ENCODE assay signal across 8 mouse cellular contexts in the genomic region with DNA sequence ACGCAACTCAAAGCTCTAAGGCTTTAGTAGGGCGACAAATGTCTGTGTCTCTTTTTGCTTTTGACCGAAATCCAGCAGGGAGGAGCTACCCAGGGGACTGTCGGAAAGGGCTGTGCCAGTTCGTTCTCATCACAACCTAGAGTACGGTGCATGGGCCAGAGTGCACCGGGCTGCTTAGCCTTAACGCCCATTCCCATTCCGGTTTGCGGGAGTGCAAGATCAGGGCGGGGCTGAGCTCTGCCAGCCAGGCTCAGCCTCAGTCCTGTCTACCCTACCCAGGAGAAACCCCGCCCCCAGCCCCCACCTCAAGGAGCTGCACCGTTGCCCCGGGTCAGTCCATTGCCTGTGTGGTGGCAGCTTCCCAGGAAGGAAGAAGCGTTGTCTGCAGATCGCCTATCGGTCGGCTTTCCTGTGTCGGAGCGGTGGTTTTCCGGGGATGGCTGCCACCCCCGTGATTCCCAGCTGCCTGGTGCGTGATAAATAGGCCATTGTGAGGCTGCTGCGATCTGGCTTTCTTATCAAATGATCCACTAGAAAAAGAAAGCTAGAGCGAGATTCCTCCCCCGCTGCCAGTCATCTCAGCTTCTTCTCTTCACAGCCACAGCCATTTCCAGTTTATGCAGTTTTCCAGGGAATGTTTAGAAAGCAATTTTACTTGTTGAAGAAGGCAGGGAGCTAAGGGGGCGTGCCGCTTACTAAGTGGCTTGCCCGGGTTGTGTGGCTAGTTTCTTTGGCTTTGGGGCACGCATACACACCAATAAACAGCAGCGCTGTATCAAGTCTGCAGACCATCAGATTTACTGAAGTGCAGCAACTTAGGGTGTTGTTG.
A peak's percentile ranks its signal among the peaks of the same experiment; 100 is the strongest.
DNase-seq lines count a peak whose midpoint lies in the region; ATAC-seq and TF ChIP-seq lines count a peak whose summit lies in the region.

No protein-coding gene starts in this region.

- no peak for TF ChIP-seq CTCF in cerebellum, adult 2 months (IDR thresholded peaks at IDR 0.05; ENCODE audit: borderline replicate concordance, insufficient read depth, low read depth, low read length)
- TF ChIP-seq CTCF in layer of hippocampus, adult 2 months (conservative IDR thresholded peaks at IDR 0.05): no peak
- TF ChIP-seq CTCF in lung, embryonic 14.5 days (IDR thresholded peaks at IDR 0.05; ENCODE audit: low read depth): no peak

- H3K27ac ChIP-seq in cerebellum, adult 2 months (ENCODE audit: insufficient read depth, low read length): no peak overlapping the region
- H3K27ac ChIP-seq in forebrain, embryonic 15.5 days (replicated peaks): peak overlapping the region; percentile 82
- peak overlapping the region; percentile 79 for H3K27ac ChIP-seq in layer of hippocampus, adult 2 months
- H3K27ac ChIP-seq in lung, embryonic 14.5 days (ENCODE audit: low read depth): peak overlapping the region; percentile 89
- H3K27ac ChIP-seq in neural tube, embryonic 15.5 days (replicated peaks): peak overlapping the region; percentile 91

- peak; percentile 78 for DNase-seq in Muller cell, postnatal 12 days (ENCODE audit: inconsistent ontology term)
- DNase-seq in cerebellum, adult 2 months: peak; percentile 58 to 64
- peak; percentile 69 for DNase-seq in heart, postnatal 4 days
- peak in 1 of 2 experiments; percentile 42 for DNase-seq in layer of hippocampus, adult 2 months (ENCODE audit: low spot score in 2 of 2)
- peak; percentile 79 for DNase-seq in lung, embryonic 14.5 days
- DNase-seq in thymus, postnatal 10 days (ENCODE audit: low spot score in 2 of 2): peak; percentile 17 to 41

- H3K4me3 ChIP-seq in cerebellum, adult 2 months (replicated peaks; ENCODE audit: insufficient read depth, low read depth, low read length): peak overlapping the region; percentile 61
- H3K4me3 ChIP-seq in forebrain, embryonic 15.5 days: peak overlapping the region; percentile 47
- peak overlapping the region; percentile 57 for H3K4me3 ChIP-seq in layer of hippocampus, adult 2 months
- H3K4me3 ChIP-seq in lung, embryonic 14.5 days (ENCODE audit: low read depth, low read length): peak overlapping the region; percentile 43
- H3K4me3 ChIP-seq in neural tube, embryonic 15.5 days (replicated peaks): peak overlapping the region; percentile 49

- ATAC-seq in forebrain, embryonic 15.5 days (replicated peaks): peak; percentile 94
- peak; percentile 93 for ATAC-seq in lung, embryonic 14.5 days (ENCODE audit: insufficient read depth)
- ATAC-seq in neural tube, embryonic 15.5 days (ENCODE audit: low FRiP score): peak; percentile 94

- no peaks in the 10 kb centered on the region for H3K27me3 ChIP-seq in cerebellum, adult 2 months (ENCODE audit: control insufficient read depth, insufficient read depth, low read length)
- H3K27me3 ChIP-seq in forebrain, embryonic 15.5 days: no peaks in the 10 kb centered on the region
- no peaks in the 10 kb centered on the region for H3K27me3 ChIP-seq in lung, embryonic 14.5 days (ENCODE audit: insufficient read depth, low read length)
- no peaks in the 10 kb centered on the region for H3K27me3 ChIP-seq in neural tube, embryonic 15.5 days (replicated peaks)

- 2% methylated on average over 31 of the region's 31 CpGs for WGBS in cerebellum, adult 2 months
- WGBS in forebrain, embryonic 15.5 days: 2% methylated on average over 31 of the region's 31 CpGs
- WGBS in lung, embryonic 14.5 days: 2% methylated on average over 31 of the region's 31 CpGs
- WGBS in neural tube, embryonic 15.5 days: 2% methylated on average over 31 of the region's 31 CpGs

- H3K4me1 ChIP-seq in cerebellum, adult 2 months (ENCODE audit: control insufficient read depth, insufficient read depth, low read length): no peaks in the 10 kb centered on the region
- peaks cover 21% of the 10 kb centered on the region for H3K4me1 ChIP-seq in forebrain, embryonic 15.5 days
- peaks cover 6% of the 10 kb centered on the region for H3K4me1 ChIP-seq in lung, embryonic 14.5 days (ENCODE audit: insufficient read depth)
- H3K4me1 ChIP-seq in neural tube, embryonic 15.5 days: peaks cover 16% of the 10 kb centered on the region

- no peak for TF ChIP-seq POLR2A in cerebellum, adult 2 months (IDR thresholded peaks at IDR 0.05; ENCODE audit: borderline replicate concordance, insufficient read depth, low read length)

- H3K36me3 ChIP-seq in forebrain, embryonic 15.5 days: no peaks in the 10 kb centered on the region
- H3K36me3 ChIP-seq in lung, embryonic 14.5 days (ENCODE audit: insufficient read depth): no peaks in the 10 kb centered on the region
- no peaks in the 10 kb centered on the region for H3K36me3 ChIP-seq in neural tube, embryonic 15.5 days

- H3K9me3 ChIP-seq in forebrain, embryonic 15.5 days: no peaks in the 10 kb centered on the region
- H3K9me3 ChIP-seq in lung, embryonic 14.5 days (ENCODE audit: low read depth, low read length): no peaks in the 10 kb centered on the region
- no peaks in the 10 kb centered on the region for H3K9me3 ChIP-seq in neural tube, embryonic 15.5 days (replicated peaks)

- H3K9ac ChIP-seq in forebrain, embryonic 15.5 days (replicated peaks): peak overlapping the region; percentile 55
- peak overlapping the region; percentile 51 for H3K9ac ChIP-seq in lung, embryonic 14.5 days
- peak overlapping the region; percentile 58 for H3K9ac ChIP-seq in neural tube, embryonic 15.5 days (replicated peaks)

- H3K4me2 ChIP-seq in forebrain, embryonic 15.5 days (replicated peaks): peak overlapping the region; percentile 73
- H3K4me2 ChIP-seq in lung, embryonic 14.5 days: peak overlapping the region; percentile 87
- peak overlapping the region; percentile 78 for H3K4me2 ChIP-seq in neural tube, embryonic 15.5 days
